Mouse (Mus musculus) naive thymus-derived CD4-positive, alpha-beta T cell, adult 5 months (primary cell): Measurements from ENCODE around the gene Kcnh8. TPM values are rescaled to one million over a fixed set of nuclear protein-coding genes. Genes with fewer than 3 reads are reported as not detected.

ENCODE experiments used
- polyA plus RNA-seq: library from polyadenylated mRNA; unstranded; fragments of 100-300 nt; shearing (Covaris generic); gene quantifications from one replicate; pipeline ENCODE4 v1.2.1, GENCODE M21; 2017

Gene Kcnh8
- polyA plus RNA-seq: not detected

DNA sequence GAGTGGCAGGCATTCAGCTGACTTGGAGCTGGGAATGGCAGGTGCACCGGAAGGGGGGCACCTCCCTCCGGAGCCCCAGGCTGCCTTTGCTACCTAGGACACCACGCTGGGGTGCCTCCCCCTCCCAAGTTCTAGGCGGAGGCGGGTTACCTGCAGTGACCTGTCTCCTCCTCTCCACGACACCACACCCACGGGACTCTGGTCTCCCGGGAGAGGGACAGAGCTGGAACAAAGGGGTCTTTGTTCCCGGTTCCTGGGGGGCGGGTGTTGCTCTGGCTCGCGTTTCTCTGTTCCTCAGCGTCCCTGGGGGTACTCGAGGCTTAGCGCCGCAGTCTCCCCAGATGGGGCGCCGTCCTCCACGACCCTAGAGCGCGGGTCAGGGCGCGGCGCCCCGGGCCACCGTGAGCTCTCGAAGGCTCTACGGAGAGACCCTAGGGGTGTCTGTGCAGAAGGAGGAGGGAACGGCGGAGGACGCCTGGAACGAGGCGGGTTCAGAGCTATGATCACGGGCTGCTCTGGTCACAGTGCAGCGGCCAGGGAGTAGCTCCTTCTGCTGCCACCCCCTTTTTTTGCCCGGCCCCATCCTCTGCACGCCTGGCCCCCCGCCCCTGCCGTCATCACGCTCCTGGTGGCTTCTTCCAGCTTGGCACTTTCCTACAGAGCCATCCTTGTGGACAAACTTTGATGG is at the start of gene Kcnh8:
Gene Kcnh8, plus strand, starts transcription at position 617 of the 688 bp plus-strand sequence.

